Mouse (Mus musculus): ENCODE data around the gene Jam2. TPM values are rescaled to one million over a fixed set of nuclear protein-coding genes. Genes with fewer than 3 reads are reported as not detected.
A peak's percentile ranks its signal among the peaks of the same experiment; 100 is the strongest.

Gene Jam2
- polyA plus RNA-seq, 1 experiment from 2014 or later, result 22.8 TPM

- no peak overlapping the region for H3K9ac ChIP-seq
- WGBS, result 89% methylated on average over 5 of the region's 5 CpGs
- ATAC-seq (replicated peaks), result no peak
- peaks cover 33% of the 10 kb centered on the region for H3K4me1 ChIP-seq
- no peak overlapping the region for H3K4me2 ChIP-seq
- H3K4me3 ChIP-seq, result no peak overlapping the region
- H3K9me3 ChIP-seq, result no peaks in the 10 kb centered on the region
- H3K27me3 ChIP-seq (replicated peaks), result no peaks in the 10 kb centered on the region
- H3K36me3 ChIP-seq (replicated peaks), result peaks cover 31% of the 10 kb centered on the region
- no peak overlapping the region for H3K27ac ChIP-seq
Observed at GRCm38 (mm10) chr16:84832736-84833135, 58.8 kb downstream of the Jam2 start.

- Histone ChIP-seq H3K9me3 (no peaks in the 10 kb centered on the region), H3K9ac (peak overlapping the region; percentile 95), H3K27ac (peak overlapping the region; percentile 95), H3K27me3 (replicated peaks) (no peaks in the 10 kb centered on the region), H3K4me1 (peaks cover 38% of the 10 kb centered on the region), H3K36me3 (replicated peaks) (peaks cover 17% of the 10 kb centered on the region), H3K4me3 (peak overlapping the region; percentile 83), H3K4me2 (peak overlapping the region; percentile 69)
- ATAC-seq (replicated peaks), result no peak
- under 1% methylated on average over 22 of the region's 22 CpGs for WGBS
Observed at GRCm38 (mm10) chr16:84834344-84834743, 60.4 kb downstream of the Jam2 start.

GRCm38 (mm10) chr16:84834745-84835440 is 61.0 kb downstream of the Jam2 start, which contains the start of gene Gabpa:
Gene Gabpa, plus strand, starts transcription at chr16:84834925.
- H3K4me1 ChIP-seq, result peaks cover 38% of the 10 kb centered on the region
- H3K4me2 ChIP-seq, result peak within 1 kb of the TSS; percentile 69
- WGBS, result under 1% methylated on average over 52 of the region's 52 CpGs
- H3K4me3 ChIP-seq, result peak within 1 kb of the TSS; percentile 83
- H3K9me3 ChIP-seq, result no peaks in the 10 kb centered on the region
- peak within 1 kb of the TSS; percentile 95 for H3K27ac ChIP-seq
- ATAC-seq (replicated peaks), result peak; percentile 97
- H3K27me3 ChIP-seq (replicated peaks), result no peaks in the 10 kb centered on the region
- H3K36me3 ChIP-seq (replicated peaks), result peaks cover 16% of the 10 kb centered on the region; the same call in 1 of the 2 replicates
- peak within 1 kb of the TSS; percentile 95 for H3K9ac ChIP-seq

GRCm38 (mm10) chr16:84835441-84835822 is 61.5 kb downstream of the Jam2 start, which contains the start of gene Atp5j:
Gene Atp5j, minus strand, starts transcription at chr16:84835625.
- H3K27me3 ChIP-seq (replicated peaks), result no peaks in the 10 kb centered on the region
- H3K9me3 ChIP-seq, result no peaks in the 10 kb centered on the region
- peaks cover 14% of the 10 kb centered on the region; the same call in 1 of the 2 replicates for H3K36me3 ChIP-seq (replicated peaks)
- peaks cover 38% of the 10 kb centered on the region for H3K4me1 ChIP-seq
- peak within 1 kb of the TSS; percentile 95 for H3K27ac ChIP-seq
- peak within 1 kb of the TSS; percentile 69 for H3K4me2 ChIP-seq
- WGBS, result under 1% methylated on average over 57 of the region's 57 CpGs
- peak within 1 kb of the TSS; percentile 83 for H3K4me3 ChIP-seq
- ATAC-seq (replicated peaks), result peak; percentile 85
- peak within 1 kb of the TSS; percentile 95 for H3K9ac ChIP-seq

GRCm38 (mm10) chr16:84835823-84836743 is 62.2 kb downstream of the Jam2 start:
- peak overlapping the region; percentile 69 for H3K4me2 ChIP-seq
- H3K4me1 ChIP-seq, result peaks cover 38% of the 10 kb centered on the region
- no peaks in the 10 kb centered on the region for H3K9me3 ChIP-seq
- peak overlapping the region; percentile 95 for H3K27ac ChIP-seq
- ATAC-seq (replicated peaks), result peak; percentile 7
- WGBS, result 8% methylated on average over 29 of the region's 29 CpGs
- H3K9ac ChIP-seq, result peak overlapping the region; percentile 95
- peaks cover 10% of the 10 kb centered on the region; the same call in 1 of the 2 replicates for H3K36me3 ChIP-seq (replicated peaks)
- H3K4me3 ChIP-seq, result peak overlapping the region; percentile 83
- no peaks in the 10 kb centered on the region for H3K27me3 ChIP-seq (replicated peaks)

- no peaks in the 10 kb centered on the region for H3K27me3 ChIP-seq (replicated peaks)
- peaks cover 30% of the 10 kb centered on the region for H3K4me1 ChIP-seq
- 80% methylated on average over 2 of the region's 2 CpGs for WGBS
- H3K4me3 ChIP-seq, result no peak overlapping the region
- H3K36me3 ChIP-seq (replicated peaks), result peaks cover 10% of the 10 kb centered on the region; the same call in 1 of the 2 replicates
- no peak overlapping the region for H3K4me2 ChIP-seq
- no peak for ATAC-seq (replicated peaks)
- H3K9ac ChIP-seq, result no peak overlapping the region
- no peaks in the 10 kb centered on the region for H3K9me3 ChIP-seq
- no peak overlapping the region for H3K27ac ChIP-seq
Observed at GRCm38 (mm10) chr16:84838576-84838975, 64.7 kb downstream of the Jam2 start.

GRCm38 (mm10) chr16:84853492-84853891 is 79.6 kb downstream of the Jam2 start:
- Histone ChIP-seq H3K4me3 (no peak overlapping the region), H3K9me3 (no peaks in the 10 kb centered on the region), H3K9ac (no peak overlapping the region), H3K4me2 (no peak overlapping the region), H3K4me1 (no peaks in the 10 kb centered on the region), H3K36me3 (replicated peaks) (peaks cover 39% of the 10 kb centered on the region), H3K27me3 (replicated peaks) (no peaks in the 10 kb centered on the region), H3K27ac (no peak overlapping the region)
- 95% methylated on average over 6 of the region's 6 CpGs for WGBS
- no peak for ATAC-seq (replicated peaks)

- H3K27me3 ChIP-seq (replicated peaks), result no peaks in the 10 kb centered on the region
Observed at GRCm38 (mm10) chr16:84864656-84865055, 90.7 kb downstream of the Jam2 start.

GRCm38 (mm10) chr16:84873805-84874204 is 99.9 kb downstream of the Jam2 start:
- no peaks in the 10 kb centered on the region for H3K36me3 ChIP-seq (replicated peaks)
- H3K4me3 ChIP-seq, result no peak overlapping the region
- H3K9me3 ChIP-seq, result no peaks in the 10 kb centered on the region
- WGBS, result 79% methylated on average over 8 of the region's 8 CpGs
- ATAC-seq (replicated peaks), result no peak
- peaks cover 11% of the 10 kb centered on the region; the same call in 1 of the 2 replicates for H3K4me1 ChIP-seq
- no peak overlapping the region for H3K4me2 ChIP-seq
- no peak overlapping the region for H3K9ac ChIP-seq
- no peak overlapping the region for H3K27ac ChIP-seq
- no peaks in the 10 kb centered on the region for H3K27me3 ChIP-seq (replicated peaks)

More at GRCm38 (mm10) chr16:84864656-84865055, 90.7 kb downstream of the Jam2 start:
- Histone ChIP-seq H3K4me3 (no peak overlapping the region), H3K27ac (no peak overlapping the region), H3K9me3 (no peaks in the 10 kb centered on the region), H3K4me1 (no peaks in the 10 kb centered on the region), H3K36me3 (replicated peaks) (peaks cover 4% of the 10 kb centered on the region; the same call in 1 of the 2 replicates), H3K4me2 (no peak overlapping the region), H3K9ac (no peak overlapping the region)
- 93% methylated on average over 8 of the region's 8 CpGs for WGBS
- ATAC-seq (replicated peaks), result no peak

GRCm38 (mm10) chr16:84875012-84875717 is 101.2 kb downstream of the Jam2 start:
- 77% methylated on average over 24 of the region's 24 CpGs for WGBS
- Histone ChIP-seq H3K27me3 (replicated peaks) (no peaks in the 10 kb centered on the region), H3K36me3 (replicated peaks) (no peaks in the 10 kb centered on the region), H3K4me3 (no peak overlapping the region), H3K27ac (no peak overlapping the region), H3K4me1 (peaks cover 11% of the 10 kb centered on the region; the same call in 1 of the 2 replicates), H3K9me3 (no peaks in the 10 kb centered on the region), H3K9ac (no peak overlapping the region), H3K4me2 (no peak overlapping the region)
- no peak for ATAC-seq (replicated peaks)
